In the genomic region with DNA sequence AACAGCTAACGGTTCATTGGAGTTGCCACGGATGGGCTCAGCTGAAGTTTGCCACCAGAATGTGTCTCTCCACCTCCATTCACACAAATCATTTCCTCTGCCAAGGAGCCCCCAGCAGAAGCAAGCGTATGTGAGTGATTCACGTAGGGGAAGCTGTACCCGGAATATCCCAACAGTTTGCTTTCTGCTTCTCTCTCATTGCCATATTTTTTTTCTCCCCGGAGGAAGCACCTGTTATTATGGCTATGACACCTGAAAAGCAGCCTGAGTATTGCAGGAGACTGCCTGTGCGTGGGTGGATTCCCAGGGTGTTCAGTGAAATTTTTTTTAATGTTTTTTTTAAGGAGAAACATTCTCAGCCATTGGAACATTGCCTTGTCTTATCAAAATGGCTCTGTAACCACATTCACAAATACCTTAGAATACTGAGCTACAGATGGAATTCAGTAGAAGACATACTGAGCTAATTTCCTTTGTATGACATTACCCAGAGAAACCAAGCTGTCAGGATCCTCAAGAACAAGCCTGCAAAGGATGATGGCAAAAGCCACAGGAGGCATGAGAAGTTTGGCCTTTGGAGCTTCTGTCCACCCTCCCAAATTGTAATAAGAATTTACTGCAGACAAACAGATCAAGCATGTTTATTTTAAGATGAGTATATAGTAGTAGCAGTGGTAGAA, we compare ENCODE assay signal across 25 mouse cellular contexts. TPM values are rescaled to one million over a fixed set of nuclear protein-coding genes. Genes with fewer than 3 reads are reported as not detected.
DNase-seq lines count a peak whose midpoint lies in the region; ATAC-seq and TF ChIP-seq lines count a peak whose summit lies in the region.
"Had no signal": no experiment of that assay in that cellular context is flagged by ENCODE, and none has a peak within 500 bp of the region (broad histone marks: within the 10 kb centered on the region; RNA-seq: fewer than 3 reads in every experiment).

No protein-coding gene starts in this region.

- 65% methylated on average over 7 of the region's 7 CpGs for WGBS in forebrain, postnatal 0 days
- 69% methylated on average over 7 of the region's 7 CpGs for WGBS in forebrain, embryonic 15.5 days

- no peak for TF ChIP-seq CTCF in forebrain, postnatal 0 days (IDR thresholded peaks at IDR 0.05; ENCODE audit: low read depth)

- no peaks in the 10 kb centered on the region for H3K27me3 ChIP-seq in forebrain, postnatal 0 days (ENCODE audit: insufficient read depth, low read length)
- no peaks in the 10 kb centered on the region for H3K27me3 ChIP-seq in forebrain, embryonic 15.5 days
- H3K27me3 ChIP-seq: CH12.LX; heart, embryonic 13.5 days; limb, embryonic 12.5 days; liver, embryonic 13.5 days; midbrain, embryonic 13.5 days; neural tube, embryonic 15.5 days; stomach, embryonic 15.5 days had no signal

- no peak overlapping the region for H3K9ac ChIP-seq in forebrain, postnatal 0 days
- no peak overlapping the region for H3K9ac ChIP-seq in forebrain, embryonic 15.5 days (replicated peaks)
- H3K9ac ChIP-seq: heart, embryonic 13.5 days; limb, embryonic 12.5 days; liver, embryonic 13.5 days; midbrain, embryonic 13.5 days; neural tube, embryonic 15.5 days; stomach, embryonic 15.5 days had no signal

- no peaks in the 10 kb centered on the region for H3K36me3 ChIP-seq in forebrain, postnatal 0 days (ENCODE audit: insufficient read depth)
- no peaks in the 10 kb centered on the region for H3K36me3 ChIP-seq in forebrain, embryonic 15.5 days
- H3K36me3 ChIP-seq: heart, embryonic 13.5 days; midbrain, embryonic 13.5 days; neural tube, embryonic 15.5 days; stomach, embryonic 15.5 days had no signal

- DNase-seq in forebrain, postnatal 0 days: peak; percentile 47
- peak; percentile 25 for DNase-seq in 3T3-L1 (ENCODE audit: low read depth, low spot score)
- DNase-seq in cerebellum, adult 8-10 months: peak; percentile 77
- DNase-seq in layer of hippocampus, adult 9-11 months: peak; percentile 76
- DNase-seq in gastrocnemius, adult 8-10 months (ENCODE audit: low spot score in 2 of 2): no peak
- no peak for DNase-seq in T-cell, adult 2 months (ENCODE audit: low spot score)
- DNase-seq in gastrocnemius, postnatal 25 days: no peak
- DNase-seq: adrenal gland, adult 2 months; heart, postnatal 4 days; kidney, adult 11 months; kidney, postnatal 14 days; liver, embryonic 13.5 days; spleen, adult 18-20 months; thymus, postnatal 25 days had no signal

- peak; percentile 42 for ATAC-seq in forebrain, postnatal 0 days
- ATAC-seq in forebrain, embryonic 15.5 days (replicated peaks): no peak
- ATAC-seq: hindbrain, embryonic 16.5 days; midbrain, embryonic 13.5 days had no signal

- no peak overlapping the region for H3K4me2 ChIP-seq in forebrain, postnatal 0 days (ENCODE audit: low read depth)
- H3K4me2 ChIP-seq in forebrain, embryonic 15.5 days (replicated peaks): no peak overlapping the region
- H3K4me2 ChIP-seq: heart, embryonic 13.5 days; limb, embryonic 12.5 days; liver, embryonic 13.5 days; midbrain, embryonic 13.5 days; neural tube, embryonic 15.5 days; stomach, embryonic 15.5 days had no signal

- no peaks in the 10 kb centered on the region for H3K9me3 ChIP-seq in forebrain, postnatal 0 days (ENCODE audit: low read length)
- no peaks in the 10 kb centered on the region for H3K9me3 ChIP-seq in forebrain, embryonic 15.5 days
- H3K9me3 ChIP-seq: heart, embryonic 13.5 days; limb, embryonic 12.5 days; liver, embryonic 13.5 days; midbrain, embryonic 13.5 days; neural tube, embryonic 15.5 days; stomach, embryonic 15.5 days had no signal

- H3K27ac ChIP-seq in forebrain, postnatal 0 days (ENCODE audit: low read depth, low read length): no peak overlapping the region
- H3K27ac ChIP-seq in forebrain, embryonic 15.5 days (replicated peaks): no peak overlapping the region
- H3K27ac ChIP-seq: heart, embryonic 13.5 days; limb, embryonic 12.5 days; liver, embryonic 13.5 days; midbrain, embryonic 13.5 days; neural tube, embryonic 15.5 days; stomach, embryonic 15.5 days had no signal

- no peak overlapping the region for H3K4me3 ChIP-seq in forebrain, postnatal 0 days (ENCODE audit: low read depth, low read length)
- H3K4me3 ChIP-seq in forebrain, embryonic 15.5 days: no peak overlapping the region
- H3K4me3 ChIP-seq: heart, embryonic 13.5 days; limb, embryonic 12.5 days; liver, embryonic 13.5 days; midbrain, embryonic 13.5 days; myocyte; neural tube, embryonic 15.5 days; stomach, embryonic 15.5 days had no signal

- H3K4me1 ChIP-seq in forebrain, postnatal 0 days (ENCODE audit: insufficient read depth): no peaks in the 10 kb centered on the region
- H3K4me1 ChIP-seq in forebrain, embryonic 15.5 days: no peaks in the 10 kb centered on the region
- H3K4me1 ChIP-seq: neural tube, embryonic 15.5 days had no signal

RNA-seq across cellular contexts. Expression of a gene that starts 16.3 kb away (rescaled TPM):
- total RNA-seq in forebrain, postnatal 0 days (2014; rRNA removed): 0.38 and 1.5 TPM in 2 replicates
- polyA plus RNA-seq in forebrain, postnatal 0 days (2015; fragmentation: Nextera tagmentation; extraction: Ambion mirVana): 0.86 and 1.2 TPM in 2 replicates
- 2.0 and 2.4 TPM in 2 replicates for polyA plus RNA-seq in forebrain, embryonic 15.5 days (2015; fragmentation: Nextera tagmentation; extraction: Ambion mirVana)
- total RNA-seq in gastrocnemius, adult 8-10 months (2022): under 1 TPM; 0.20 to 0.51 (median 0.24) TPM
- total RNA-seq in gastrocnemius, postnatal 25 days (2021): under 1 TPM; 0.27 to 0.33 TPM

RNA-seq across cellular contexts. Expression of a gene that starts 16.9 kb away (rescaled TPM):
- total RNA-seq in forebrain, postnatal 0 days (2014; rRNA removed): 61.1 and 68.4 TPM in 2 replicates
- 17.0 and 28.1 TPM in 2 replicates for polyA plus RNA-seq in forebrain, postnatal 0 days (2015; fragmentation: Nextera tagmentation; extraction: Ambion mirVana)
- polyA plus RNA-seq in forebrain, embryonic 15.5 days (2015; fragmentation: Nextera tagmentation; extraction: Ambion mirVana): 23.3 and 24.2 TPM in 2 replicates
- total RNA-seq in gastrocnemius, adult 8-10 months (2022): 10 to 100 TPM in 2 of 4 experiments, 1 to 10 TPM in 2; 7.5 to 14.1 (median 10.9) TPM
- total RNA-seq in gastrocnemius, postnatal 25 days (2021): 10 to 100 TPM; 13.4 to 15.0 TPM

RNA-seq across cellular contexts. Expression of a gene that starts 55.0 kb away (rescaled TPM):
- total RNA-seq in forebrain, postnatal 0 days (2014; rRNA removed): not detected in 2 replicates
- not detected in 2 replicates for polyA plus RNA-seq in forebrain, postnatal 0 days (2015; fragmentation: Nextera tagmentation; extraction: Ambion mirVana)
- not detected in 2 replicates for polyA plus RNA-seq in forebrain, embryonic 15.5 days (2015; fragmentation: Nextera tagmentation; extraction: Ambion mirVana)
- total RNA-seq in gastrocnemius, adult 8-10 months (2022): not detected
- not detected for total RNA-seq in gastrocnemius, postnatal 25 days (2021)
- total RNA-seq: adrenal gland, adult 2 months; heart, postnatal 4 days had no signal
- polyA plus RNA-seq: adrenal gland, adult 2 months; gonadal fat pad, adult 2 months; heart, embryonic 13.5 days; hindbrain, embryonic 16.5 days; limb, embryonic 12.5 days; liver, embryonic 13.5 days; lung, embryonic 16.5 days; midbrain, embryonic 13.5 days; myocyte; neural tube, embryonic 15.5 days; stomach, embryonic 15.5 days had no signal

Comparison
In these comparisons a context has a peak if more than half of its experiments do, and no peak if none do; other contexts are left out.
1. DNase-seq: peak in forebrain, postnatal 0 days (single experiment), 3T3-L1 (single experiment), cerebellum, adult 8-10 months (single experiment) and layer of hippocampus, adult 9-11 months (single experiment); none in gastrocnemius, adult 8-10 months (0 of 2), T-cell, adult 2 months (single experiment) and gastrocnemius, postnatal 25 days (single experiment).